Mouse (Mus musculus): ENCODE measurements around the gene BC029722. TPM values are rescaled to one million over a fixed set of nuclear protein-coding genes. Genes with fewer than 3 reads are reported as not detected.

Gene BC029722
- polyA plus RNA-seq, 1 experiment: 37.5 TPM

DNA sequence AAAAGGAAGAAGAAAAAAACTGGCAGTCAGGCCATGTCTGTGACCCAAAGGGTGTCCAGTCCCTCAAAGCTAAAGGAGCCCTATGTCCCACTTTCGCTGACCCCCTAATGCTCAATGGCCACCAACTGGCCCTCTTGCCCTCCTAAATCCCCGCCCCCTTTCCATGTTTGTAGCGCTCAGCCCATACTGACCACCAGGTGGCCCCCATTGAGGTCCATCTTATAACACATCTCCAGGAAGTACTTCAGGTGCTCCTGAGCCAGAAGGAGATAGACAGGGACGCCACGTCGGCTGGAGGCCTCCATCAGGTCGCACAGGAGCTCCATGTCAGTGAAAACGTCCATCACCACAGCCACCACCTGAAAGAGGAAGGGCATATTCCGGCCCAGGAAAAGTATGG lies 12.1 kb upstream of the BC029722 start:
- H3K4me1 ChIP-seq (replicated peaks; ENCODE audit: control insufficient read depth, insufficient read depth, low read length): peaks cover 6% of the 10 kb centered on the region; the same call in 1 of the 2 replicates
- no peak overlapping the region for H3K4me3 ChIP-seq (ENCODE audit: control insufficient read depth, insufficient read depth, low read length)
- DNase-seq: no peak
- no peak overlapping the region for H3K27ac ChIP-seq (ENCODE audit: control insufficient read depth, insufficient read depth, low read length)
- no peaks in the 10 kb centered on the region for H3K27me3 ChIP-seq (ENCODE audit: control insufficient read depth, insufficient read depth, low read length)
- WGBS: 59% methylated on average over 9 of the region's 9 CpGs
- no peaks in the 10 kb centered on the region for H3K36me3 ChIP-seq (ENCODE audit: control insufficient read depth, insufficient read depth, low read length)
- TF ChIP-seq POLR2A (IDR thresholded peaks at IDR 0.05; ENCODE audit: control insufficient read depth, extremely low read depth, insufficient read depth, low read length, poor library complexity) (no peak), CTCF (IDR thresholded peaks at IDR 0.05; ENCODE audit: borderline replicate concordance, control insufficient read depth, extremely low read depth, insufficient read depth, low read length, poor library complexity) (no peak)

GRCm38 (mm10) chr2:155830841-155831240 lies 11.6 kb upstream of the BC029722 start:
- Histone ChIP-seq H3K27me3 (ENCODE audit: control insufficient read depth, insufficient read depth, low read length) (no peaks in the 10 kb centered on the region), H3K4me3 (ENCODE audit: control insufficient read depth, insufficient read depth, low read length) (no peak overlapping the region), H3K27ac (ENCODE audit: control insufficient read depth, insufficient read depth, low read length) (no peak overlapping the region), H3K36me3 (ENCODE audit: control insufficient read depth, insufficient read depth, low read length) (no peaks in the 10 kb centered on the region), H3K4me1 (replicated peaks; ENCODE audit: control insufficient read depth, insufficient read depth, low read length) (peaks cover 7% of the 10 kb centered on the region; the same call in 1 of the 2 replicates)
- TF ChIP-seq POLR2A (IDR thresholded peaks at IDR 0.05; ENCODE audit: control insufficient read depth, extremely low read depth, insufficient read depth, low read length, poor library complexity) (no peak), CTCF (IDR thresholded peaks at IDR 0.05; ENCODE audit: borderline replicate concordance, control insufficient read depth, extremely low read depth, insufficient read depth, low read length, poor library complexity) (no peak)
- DNase-seq: no peak
- 95% methylated on average over 8 of the region's 8 CpGs for WGBS

GRCm38 (mm10) chr2:155826630-155827424 lies 7.6 kb upstream of the BC029722 start, which contains the start of gene Eif6:
TSS of gene Eif6 (minus strand) at chr2:155826925.
- Histone ChIP-seq H3K27ac (ENCODE audit: control insufficient read depth, insufficient read depth, low read length) (no peak within 1 kb of the TSS), H3K36me3 (ENCODE audit: control insufficient read depth, insufficient read depth, low read length) (peaks cover 17% of the 10 kb centered on the region), H3K4me1 (replicated peaks; ENCODE audit: control insufficient read depth, insufficient read depth, low read length) (peaks cover 10% of the 10 kb centered on the region; the same call in 1 of the 2 replicates), H3K27me3 (ENCODE audit: control insufficient read depth, insufficient read depth, low read length) (no peaks in the 10 kb centered on the region), H3K4me3 (ENCODE audit: control insufficient read depth, insufficient read depth, low read length) (peak within 1 kb of the TSS; percentile 81)
- peak; percentile 87 for DNase-seq
- TF ChIP-seq CTCF (IDR thresholded peaks at IDR 0.05; ENCODE audit: borderline replicate concordance, control insufficient read depth, extremely low read depth, insufficient read depth, low read length, poor library complexity) (no peak), POLR2A (IDR thresholded peaks at IDR 0.05; ENCODE audit: control insufficient read depth, extremely low read depth, insufficient read depth, low read length, poor library complexity) (peak; percentile 36; the same call in 1 of the 2 replicates)
- WGBS: 2% methylated on average over 27 of the region's 27 CpGs

- TF ChIP-seq CTCF (IDR thresholded peaks at IDR 0.05; ENCODE audit: borderline replicate concordance, control insufficient read depth, extremely low read depth, insufficient read depth, low read length, poor library complexity) (no peak), POLR2A (IDR thresholded peaks at IDR 0.05; ENCODE audit: control insufficient read depth, extremely low read depth, insufficient read depth, low read length, poor library complexity) (no peak)
- Histone ChIP-seq H3K27ac (ENCODE audit: control insufficient read depth, insufficient read depth, low read length) (no peak overlapping the region), H3K4me1 (replicated peaks; ENCODE audit: control insufficient read depth, insufficient read depth, low read length) (peaks cover 10% of the 10 kb centered on the region; the same call in 1 of the 2 replicates), H3K4me3 (ENCODE audit: control insufficient read depth, insufficient read depth, low read length) (peak overlapping the region; percentile 81), H3K36me3 (ENCODE audit: control insufficient read depth, insufficient read depth, low read length) (peaks cover 22% of the 10 kb centered on the region), H3K27me3 (ENCODE audit: control insufficient read depth, insufficient read depth, low read length) (no peaks in the 10 kb centered on the region)
- DNase-seq: no peak
- WGBS: 3% methylated on average over 52 of the region's 52 CpGs
These were observed 6.8 kb upstream of the BC029722 start for GRCm38 (mm10) chr2:155825904-155826629.

- 97% methylated on average over 8 of the region's 8 CpGs for WGBS
- no peaks in the 10 kb centered on the region for H3K27me3 ChIP-seq (ENCODE audit: control insufficient read depth, insufficient read depth, low read length)
- no peak for DNase-seq
These were observed 4.5 kb upstream of the BC029722 start for GRCm38 (mm10) chr2:155823722-155824121.

DNA sequence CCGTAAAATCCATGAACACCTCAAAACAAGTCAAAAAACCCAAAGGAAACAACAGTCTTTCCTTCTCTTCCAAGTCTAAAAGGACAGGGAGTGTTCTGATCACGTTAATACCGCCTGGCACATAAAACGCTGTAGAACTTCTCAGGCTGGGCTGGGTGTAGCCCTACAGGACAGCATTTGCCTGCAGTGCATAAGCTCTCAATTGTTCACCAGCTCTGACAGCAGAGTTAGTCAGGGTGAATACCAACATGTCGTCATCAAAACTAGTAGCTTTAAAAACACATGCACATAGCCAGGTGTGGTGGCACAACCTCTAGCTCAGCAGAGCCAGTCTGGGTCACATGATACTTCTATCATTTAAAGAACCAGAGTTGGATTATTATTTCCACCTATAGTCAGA lies 1.6 kb upstream of the BC029722 start:
- TF ChIP-seq POLR2A (IDR thresholded peaks at IDR 0.05; ENCODE audit: control insufficient read depth, extremely low read depth, insufficient read depth, low read length, poor library complexity) (no peak), CTCF (IDR thresholded peaks at IDR 0.05; ENCODE audit: borderline replicate concordance, control insufficient read depth, extremely low read depth, insufficient read depth, low read length, poor library complexity) (no peak)
- no peak for DNase-seq
- Histone ChIP-seq H3K4me1 (replicated peaks; ENCODE audit: control insufficient read depth, insufficient read depth, low read length) (peaks cover 14% of the 10 kb centered on the region), H3K36me3 (ENCODE audit: control insufficient read depth, insufficient read depth, low read length) (peaks cover 22% of the 10 kb centered on the region), H3K27me3 (ENCODE audit: control insufficient read depth, insufficient read depth, low read length) (no peaks in the 10 kb centered on the region), H3K27ac (ENCODE audit: control insufficient read depth, insufficient read depth, low read length) (no peak overlapping the region), H3K4me3 (ENCODE audit: control insufficient read depth, insufficient read depth, low read length) (no peak overlapping the region)
- WGBS: 92% methylated on average over 5 of the region's 5 CpGs

More at GRCm38 (mm10) chr2:155823722-155824121, 4.5 kb upstream of the BC029722 start:
- TF ChIP-seq POLR2A (IDR thresholded peaks at IDR 0.05; ENCODE audit: control insufficient read depth, extremely low read depth, insufficient read depth, low read length, poor library complexity) (no peak), CTCF (IDR thresholded peaks at IDR 0.05; ENCODE audit: borderline replicate concordance, control insufficient read depth, extremely low read depth, insufficient read depth, low read length, poor library complexity) (no peak)
- H3K4me3 ChIP-seq (ENCODE audit: control insufficient read depth, insufficient read depth, low read length): no peak overlapping the region
- H3K36me3 ChIP-seq (ENCODE audit: control insufficient read depth, insufficient read depth, low read length): peaks cover 22% of the 10 kb centered on the region
- no peak overlapping the region for H3K27ac ChIP-seq (ENCODE audit: control insufficient read depth, insufficient read depth, low read length)
- peaks cover 17% of the 10 kb centered on the region; the same call in 1 of the 2 replicates for H3K4me1 ChIP-seq (replicated peaks; ENCODE audit: control insufficient read depth, insufficient read depth, low read length)

Measured in thymus, adult 2 months (tissue).